Mouse (Mus musculus) ZHBTc4 (cell line): ENCODE data around the gene Pnpo.

Experiments used
- DNase-seq: peaks from one replicate; pipeline ENCODE4 v3.0.0-alpha.2; 2011; ENCODE audit warnings: low read depth, low spot score

Gene Pnpo

GRCm38 (mm10) chr11:96937549-96938425, 6.0 kb downstream of the Pnpo start:
- no peak for DNase-seq

- no peak for DNase-seq
These were observed 7.7 kb downstream of the Pnpo start for GRCm38 (mm10) chr11:96935872-96936650.

GRCm38 (mm10) chr11:96934921-96935356, 8.8 kb downstream of the Pnpo start:
- peak; percentile 99 for DNase-seq

GRCm38 (mm10) chr11:96933562-96934276, 10.1 kb downstream of the Pnpo start:
- no peak for DNase-seq

DNA sequence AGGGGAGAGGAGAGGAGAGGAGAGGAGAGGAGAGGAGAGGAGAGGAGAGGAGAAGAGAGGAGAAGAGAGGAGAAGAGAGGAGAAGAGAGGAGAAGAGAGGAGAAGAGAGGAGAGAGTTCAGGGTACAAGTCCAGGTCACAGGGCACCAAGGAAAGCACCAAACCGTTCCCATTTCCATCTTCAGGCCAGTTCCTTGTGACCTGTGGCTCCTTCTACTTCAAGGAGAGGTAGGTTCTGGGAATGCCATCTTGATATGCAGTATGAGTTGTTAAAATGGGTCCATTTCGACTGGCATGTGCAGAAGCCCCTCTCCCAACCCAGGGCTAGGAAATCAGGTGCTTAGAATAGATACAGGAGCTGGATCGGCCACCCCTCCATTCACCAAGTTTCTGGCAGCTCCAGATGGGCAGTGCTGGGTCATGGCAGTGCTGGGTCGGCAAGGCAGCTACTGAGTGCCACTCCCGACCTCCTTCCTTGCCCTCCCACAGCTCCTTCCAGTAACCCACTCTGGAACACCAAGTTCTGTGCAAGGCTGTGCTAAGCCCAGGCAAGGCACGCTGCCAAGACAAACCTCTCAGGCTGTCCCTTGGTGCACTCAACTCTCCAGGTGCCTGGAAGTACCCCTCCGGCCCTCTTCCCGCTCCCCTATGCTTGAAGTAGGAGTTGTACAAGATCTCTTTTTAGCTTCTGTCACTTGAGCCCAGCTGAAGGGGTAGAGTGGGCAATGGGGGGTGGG, 12.3 kb downstream of the Pnpo start:
- DNase-seq, result no peak

DNA sequence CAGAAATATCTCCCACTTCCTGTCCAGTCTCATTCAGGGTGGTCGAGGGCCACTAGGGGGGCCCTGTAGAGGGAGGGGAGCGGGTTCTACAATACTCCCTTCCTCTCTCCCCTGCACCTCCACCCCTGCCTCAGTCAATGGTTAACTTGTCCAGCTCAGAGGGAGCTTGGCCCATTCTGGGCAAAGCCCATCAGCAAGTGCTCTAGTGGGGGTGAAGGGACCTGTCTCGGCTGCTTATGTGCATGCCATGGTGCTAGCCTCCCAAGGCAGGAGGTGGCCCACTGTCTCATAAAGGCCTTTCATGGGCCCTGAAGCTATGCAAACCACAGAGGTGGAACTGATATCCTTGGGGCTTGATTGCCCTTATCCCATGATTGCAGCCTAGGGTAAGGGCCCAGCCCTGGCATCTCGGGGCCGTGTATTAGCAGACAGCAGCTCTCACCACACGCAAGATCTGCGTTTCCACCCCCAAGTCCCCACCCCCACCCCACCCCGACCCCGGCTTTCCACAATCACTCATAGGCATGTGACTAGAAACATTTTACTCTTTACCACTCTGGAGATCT, 13.9 kb downstream of the Pnpo start:
- no peak for DNase-seq

DNA sequence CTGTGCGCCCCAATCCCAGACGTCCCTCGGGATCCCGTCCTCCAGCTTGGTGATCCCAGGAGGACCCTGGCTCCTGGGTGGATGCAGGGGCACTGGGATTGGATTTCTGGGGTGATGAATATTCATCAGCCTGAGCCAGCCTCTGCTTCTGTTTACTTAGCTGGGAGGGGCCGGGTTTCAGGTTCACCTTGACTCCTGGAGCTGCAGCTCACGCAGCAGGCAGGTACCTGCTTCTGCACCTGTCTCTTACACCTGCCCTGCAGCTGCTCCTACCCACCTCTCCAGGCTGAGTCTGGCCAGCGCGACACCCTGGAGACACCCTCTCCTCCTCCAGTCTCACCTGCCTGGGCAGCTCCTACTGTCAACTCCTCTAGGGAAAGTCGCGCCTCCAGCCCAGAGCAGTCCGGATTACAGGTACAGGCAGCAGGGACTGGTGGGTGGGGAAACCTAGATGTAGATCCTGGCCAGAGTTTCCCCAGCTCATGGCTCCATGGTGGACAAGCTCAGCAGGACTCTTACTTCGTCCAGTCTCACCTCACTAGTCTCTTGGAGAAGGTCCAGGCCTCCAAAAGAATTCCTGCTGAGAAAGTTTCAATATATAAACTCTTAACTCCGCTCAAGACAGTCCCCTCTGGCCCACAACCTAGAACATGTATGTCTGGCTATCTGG, 14.6 kb downstream of the Pnpo start:
- DNase-seq, result no peak

DNA sequence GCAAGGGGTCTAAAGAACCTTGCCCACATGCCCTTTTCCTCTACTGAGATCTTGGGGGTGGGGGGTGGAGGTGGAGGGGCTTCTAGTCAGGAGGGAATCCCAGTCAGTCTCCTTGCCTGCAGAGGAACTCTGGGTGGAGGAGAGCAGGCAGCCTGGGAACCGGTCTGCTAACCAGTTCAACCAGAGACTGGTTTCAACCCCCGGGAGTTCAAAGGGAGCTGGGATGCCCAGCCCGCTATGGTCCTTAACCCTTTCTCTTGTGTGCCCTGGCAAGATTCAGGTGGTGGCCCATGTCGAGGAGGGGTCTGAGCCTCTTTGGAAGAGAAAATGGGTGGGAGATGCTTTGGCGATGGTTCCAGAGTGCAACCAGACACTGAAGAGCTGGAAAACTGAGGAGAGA, 15.1 kb downstream of the Pnpo start:
- no peak for DNase-seq

GRCm38 (mm10) chr11:96928088-96928487, 15.7 kb downstream of the Pnpo start, which contains the start of gene Prr15l:
Gene Prr15l, plus strand, starts transcription at chr11:96928104.
- no peak for DNase-seq

GRCm38 (mm10) chr11:96926587-96926986, 17.2 kb downstream of the Pnpo start:
- DNase-seq, result no peak

GRCm38 (mm10) chr11:96925469-96926148, 18.2 kb downstream of the Pnpo start:
- no peak for DNase-seq

DNA sequence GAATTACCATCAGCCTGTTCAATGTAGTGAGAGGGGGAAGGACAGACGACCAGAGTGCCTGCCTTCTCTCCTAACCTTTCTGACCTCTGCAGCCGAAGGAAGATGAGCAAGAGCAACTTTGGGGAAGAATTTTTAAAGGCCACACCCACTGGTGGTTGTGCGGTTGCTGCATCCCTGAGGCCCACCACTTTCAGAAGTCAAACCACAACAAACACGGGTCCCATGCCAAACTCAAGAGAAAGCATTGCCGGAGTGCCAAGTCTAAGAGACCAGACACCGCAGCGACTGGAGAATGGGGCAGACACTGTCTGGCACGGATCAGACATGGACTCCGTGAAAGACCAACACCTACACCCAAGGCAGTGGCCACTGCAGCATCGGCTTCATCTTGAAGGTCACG, 18.9 kb downstream of the Pnpo start:
- DNase-seq, result no peak

- DNase-seq, result no peak
These were observed 24.8 kb downstream of the Pnpo start for GRCm38 (mm10) chr11:96919003-96919402.

GRCm38 (mm10) chr11:96917415-96917814, 26.4 kb downstream of the Pnpo start:
- no peak for DNase-seq

GRCm38 (mm10) chr11:96916885-96917396, 26.8 kb downstream of the Pnpo start:
- no peak for DNase-seq

GRCm38 (mm10) chr11:96916044-96916884, 27.5 kb downstream of the Pnpo start, which contains the start of gene Cdk5rap3:
Gene Cdk5rap3, minus strand, starts transcription at chr11:96916496.
- peak; percentile 100 for DNase-seq

GRCm38 (mm10) chr11:96912682-96913081, 31.1 kb downstream of the Pnpo start:
- DNase-seq, result no peak

DNA sequence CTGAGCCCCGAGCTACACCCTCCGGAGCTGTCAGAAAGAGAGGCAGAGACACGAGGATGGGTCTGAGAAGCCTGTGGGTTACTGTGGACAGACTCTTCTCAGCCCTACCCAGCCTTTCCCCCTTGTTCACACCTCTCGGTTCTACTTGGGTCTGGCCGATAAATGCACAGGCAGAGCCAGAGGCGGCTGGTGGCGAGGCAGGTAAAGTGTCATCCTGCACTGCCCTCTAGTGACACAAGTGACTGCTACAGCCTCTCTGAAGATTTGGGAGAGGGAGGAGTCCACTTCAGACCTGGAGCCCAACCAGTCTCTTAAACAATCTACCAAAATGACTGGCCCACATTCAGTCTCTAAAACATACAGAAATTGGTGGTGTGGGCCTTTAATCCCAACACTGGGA, 33.8 kb downstream of the Pnpo start:
- DNase-seq, result peak; percentile 91

- DNase-seq, result no peak
These were observed 35.2 kb downstream of the Pnpo start for GRCm38 (mm10) chr11:96908594-96908993.
